In genomic region chr17:15497882-15498752, GRCm38 (mm10) we compare ENCODE assay signal across 8 mouse cellular contexts. TPM values are rescaled to one million over a fixed set of nuclear protein-coding genes. Genes with fewer than 3 reads are reported as not detected.
DNase-seq lines count a peak whose midpoint lies in the region; ATAC-seq and TF ChIP-seq lines count a peak whose summit lies in the region.

No protein-coding gene starts in this region.

- H3K9ac ChIP-seq in heart, embryonic 15.5 days = peak overlapping the region; percentile 76
- H3K9ac ChIP-seq in liver, embryonic 14.5 days (replicated peaks) = peak overlapping the region; percentile 95
- H3K9ac ChIP-seq in neural tube, embryonic 11.5 days (ENCODE audit: low read length) = peak overlapping the region; percentile 76
- peak overlapping the region; percentile 88 for H3K9ac ChIP-seq in stomach, postnatal 0 days (ENCODE audit: low read length)

- WGBS in heart, embryonic 15.5 days = under 1% methylated on average over 50 of the region's 50 CpGs
- WGBS in liver, embryonic 14.5 days (ENCODE audit: insufficient replicate concordance) = under 1% methylated on average over 50 of the region's 50 CpGs
- WGBS in neural tube, embryonic 11.5 days = under 1% methylated on average over 49 of the region's 50 CpGs
- WGBS in stomach, postnatal 0 days = under 1% methylated on average over 50 of the region's 50 CpGs

- peak overlapping the region; percentile 72 for H3K4me2 ChIP-seq in heart, embryonic 15.5 days
- H3K4me2 ChIP-seq in liver, embryonic 14.5 days (ENCODE audit: low read depth) = peak overlapping the region; percentile 96
- peak overlapping the region; percentile 86 for H3K4me2 ChIP-seq in neural tube, embryonic 11.5 days (ENCODE audit: low read depth)
- H3K4me2 ChIP-seq in stomach, postnatal 0 days (replicated peaks; ENCODE audit: low read depth) = peak overlapping the region; percentile 74

- no peaks in the 10 kb centered on the region for H3K9me3 ChIP-seq in heart, embryonic 15.5 days (replicated peaks)
- H3K9me3 ChIP-seq in liver, embryonic 14.5 days (ENCODE audit: control insufficient read depth, low read length) = no peaks in the 10 kb centered on the region
- no peaks in the 10 kb centered on the region for H3K9me3 ChIP-seq in neural tube, embryonic 11.5 days (ENCODE audit: control insufficient read depth, low read length)
- H3K9me3 ChIP-seq in stomach, postnatal 0 days (ENCODE audit: control insufficient read depth, low read length) = no peaks in the 10 kb centered on the region

- peaks cover 32% of the 10 kb centered on the region for H3K4me1 ChIP-seq in heart, embryonic 15.5 days (replicated peaks)
- peaks cover 20 to 26% of the 10 kb centered on the region in 2 experiments for H3K4me1 ChIP-seq in liver, embryonic 14.5 days (replicated peaks; ENCODE audit: control insufficient read depth in 2 of 2, insufficient read depth in 2 of 2, low read length in 1 of 2)
- H3K4me1 ChIP-seq in neural tube, embryonic 11.5 days (ENCODE audit: control insufficient read depth, insufficient read depth, low read length) = peaks cover 18% of the 10 kb centered on the region
- H3K4me1 ChIP-seq in stomach, postnatal 0 days (replicated peaks; ENCODE audit: control insufficient read depth, insufficient read depth) = peaks cover 4% of the 10 kb centered on the region; the same call in 1 of the 2 replicates

- peak overlapping the region; percentile 96 for H3K27ac ChIP-seq in heart, embryonic 15.5 days
- peak overlapping the region; percentile 90 for H3K27ac ChIP-seq in liver, embryonic 14.5 days
- peak overlapping the region; percentile 85 for H3K27ac ChIP-seq in neural tube, embryonic 11.5 days (ENCODE audit: low read depth, low read length)
- peak overlapping the region; percentile 94 for H3K27ac ChIP-seq in stomach, postnatal 0 days (replicated peaks)

- no peaks in the 10 kb centered on the region for H3K27me3 ChIP-seq in heart, embryonic 15.5 days
- no peaks in the 10 kb centered on the region for H3K27me3 ChIP-seq in liver, embryonic 14.5 days (ENCODE audit: control insufficient read depth, insufficient read depth, low read length)
- H3K27me3 ChIP-seq in neural tube, embryonic 11.5 days (ENCODE audit: control insufficient read depth, insufficient read depth, low read length) = no peaks in the 10 kb centered on the region
- H3K27me3 ChIP-seq in stomach, postnatal 0 days (ENCODE audit: control insufficient read depth, insufficient read depth, low read length) = no peaks in the 10 kb centered on the region

- DNase-seq in c-Kit-negative CD71-positive TER-119-positive erythroid progenitor cells, embryonic 14.5 days (ENCODE audit: low read depth, low spot score) = peak; percentile 86
- DNase-seq in fibroblast of lung, adult 2 months (ENCODE audit: low read depth) = peak; percentile 73
- DNase-seq in kidney, postnatal 25 days = peak; percentile 97 to 98
- peak; percentile 85 to 88 (median 88) for DNase-seq in liver, embryonic 14.5 days (ENCODE audit: low read depth in 3 of 3, low spot score in 3 of 3)
- DNase-seq in neural tube, embryonic 11.5 days (ENCODE audit: low spot score) = peak; percentile 92
- DNase-seq in stomach, postnatal 0 days (ENCODE audit: low spot score) = peak; percentile 96

- H3K4me3 ChIP-seq in heart, embryonic 15.5 days = peak overlapping the region; percentile 88
- peak overlapping the region; percentile 84 to 96 for H3K4me3 ChIP-seq in liver, embryonic 14.5 days (ENCODE audit: insufficient read depth in 1 of 2, low read depth in 2 of 2, low read length in 2 of 2)
- peak overlapping the region; percentile 71 for H3K4me3 ChIP-seq in neural tube, embryonic 11.5 days (ENCODE audit: low read depth, low read length)
- H3K4me3 ChIP-seq in stomach, postnatal 0 days (ENCODE audit: low read depth, low read length) = peak overlapping the region; percentile 74

- peak; percentile 9; the same call in 1 of the 2 replicates for TF ChIP-seq CTCF in liver, embryonic 14.5 days (IDR thresholded peaks at IDR 0.05; ENCODE audit: low read depth)
- no peak for TF ChIP-seq CTCF in stomach, postnatal 0 days (IDR thresholded peaks at IDR 0.05; ENCODE audit: low read depth)

- ATAC-seq in CD4-positive, CD25-positive, alpha-beta regulatory T cell, adult 4 months = peak; percentile 74
- peak; percentile 95 for ATAC-seq in heart, embryonic 15.5 days (replicated peaks; ENCODE audit: insufficient number of reproducible peaks, insufficient read depth, low FRiP score, low read depth)
- peak; percentile 91 for ATAC-seq in liver, embryonic 14.5 days (ENCODE audit: insufficient read depth)
- ATAC-seq in neural tube, embryonic 11.5 days (ENCODE audit: insufficient read depth, low FRiP score, low TSS enrichment) = peak; percentile 91
- peak; percentile 96 for ATAC-seq in stomach, postnatal 0 days (ENCODE audit: low FRiP score, low TSS enrichment)

- peaks cover 24% of the 10 kb centered on the region for H3K36me3 ChIP-seq in heart, embryonic 15.5 days
- peaks cover 18% of the 10 kb centered on the region for H3K36me3 ChIP-seq in liver, embryonic 14.5 days (replicated peaks; ENCODE audit: control insufficient read depth, insufficient read depth, low read depth)
- H3K36me3 ChIP-seq in neural tube, embryonic 11.5 days (ENCODE audit: control insufficient read depth, insufficient read depth, low read length) = no peaks in the 10 kb centered on the region
- no peaks in the 10 kb centered on the region for H3K36me3 ChIP-seq in stomach, postnatal 0 days (ENCODE audit: control insufficient read depth, insufficient read depth, low read length)

- TF ChIP-seq EP300 in liver, embryonic 14.5 days (IDR thresholded peaks at IDR 0.05; ENCODE audit: low read depth) = no peak
- TF ChIP-seq EP300 in stomach, postnatal 0 days (optimal IDR thresholded peaks at IDR 0.05) = no peak

RNA-seq across cellular contexts. Expression of gene Psmb1, which starts 1.4 kb away (rescaled TPM):
- polyA plus RNA-seq in CD4-positive, CD25-positive, alpha-beta regulatory T cell, adult 4 months (2017; shearing (Covaris generic)) = 100 to 1,000 TPM; 317 to 371 TPM
- polyA plus RNA-seq in heart, embryonic 15.5 days (2015; fragmentation: Nextera tagmentation; extraction: Ambion mirVana) = 173 and 179 TPM in 2 replicates
- 42.5 and 85.5 TPM in 2 replicates for polyA plus RNA-seq in liver, embryonic 14.5 days (2012; rRNA removed)
- 167 and 173 TPM in 2 replicates for polyA plus RNA-seq in liver, embryonic 14.5 days (2014; fragmentation: Nextera tagmentation; extraction: Ambion mirVana)
- polyA plus RNA-seq in neural tube, embryonic 11.5 days (2014; fragmentation: Nextera tagmentation; extraction: Ambion mirVana) = 287 and 288 TPM in 2 replicates
- polyA plus RNA-seq in stomach, postnatal 0 days (2015; fragmentation: Nextera tagmentation; extraction: Ambion mirVana) = 221 and 222 TPM in 2 replicates

RNA-seq across cellular contexts. Expression of gene Tbp, which starts 1.6 kb away (rescaled TPM):
- 10 to 100 TPM; 49.0 to 56.6 TPM for polyA plus RNA-seq in CD4-positive, CD25-positive, alpha-beta regulatory T cell, adult 4 months (2017; shearing (Covaris generic))
- polyA plus RNA-seq in heart, embryonic 15.5 days (2015; fragmentation: Nextera tagmentation; extraction: Ambion mirVana) = 22.7 and 28.1 TPM in 2 replicates
- 21.3 and 22.0 TPM in 2 replicates for polyA plus RNA-seq in liver, embryonic 14.5 days (2012; rRNA removed)
- 19.9 and 24.0 TPM in 2 replicates for polyA plus RNA-seq in liver, embryonic 14.5 days (2014; fragmentation: Nextera tagmentation; extraction: Ambion mirVana)
- 84.7 TPM in 2 replicates for polyA plus RNA-seq in neural tube, embryonic 11.5 days (2014; fragmentation: Nextera tagmentation; extraction: Ambion mirVana)
- polyA plus RNA-seq in stomach, postnatal 0 days (2015; fragmentation: Nextera tagmentation; extraction: Ambion mirVana) = 19.0 and 20.5 TPM in 2 replicates

RNA-seq across cellular contexts. Expression of gene Pdcd2, which starts 29.0 kb away (rescaled TPM):
- polyA plus RNA-seq in CD4-positive, CD25-positive, alpha-beta regulatory T cell, adult 4 months (2017; shearing (Covaris generic)) = 10 to 100 TPM; 17.1 to 36.0 TPM
- 26.0 and 29.7 TPM in 2 replicates for polyA plus RNA-seq in heart, embryonic 15.5 days (2015; fragmentation: Nextera tagmentation; extraction: Ambion mirVana)
- 11.0 and 11.7 TPM in 2 replicates for polyA plus RNA-seq in liver, embryonic 14.5 days (2012; rRNA removed)
- 20.5 and 26.3 TPM in 2 replicates for polyA plus RNA-seq in liver, embryonic 14.5 days (2014; fragmentation: Nextera tagmentation; extraction: Ambion mirVana)
- 54.9 and 57.9 TPM in 2 replicates for polyA plus RNA-seq in neural tube, embryonic 11.5 days (2014; fragmentation: Nextera tagmentation; extraction: Ambion mirVana)
- polyA plus RNA-seq in stomach, postnatal 0 days (2015; fragmentation: Nextera tagmentation; extraction: Ambion mirVana) = 36.3 and 36.8 TPM in 2 replicates

Comparison
In these comparisons a context has a peak if more than half of its experiments do, and no peak if none do; other contexts are left out.
1. Peak in every context shown above with its lines: DNase-seq, ATAC-seq, H3K4me3 ChIP-seq and H3K27ac ChIP-seq.